Mouse (Mus musculus) cerebellum, adult 9-10 months (tissue): ENCODE measurements around the gene Slc25a12.

ENCODE experiments used
- DNase-seq: peaks from one replicate; pipeline ENCODE4 v3.0.0; 2022

Gene Slc25a12

DNA sequence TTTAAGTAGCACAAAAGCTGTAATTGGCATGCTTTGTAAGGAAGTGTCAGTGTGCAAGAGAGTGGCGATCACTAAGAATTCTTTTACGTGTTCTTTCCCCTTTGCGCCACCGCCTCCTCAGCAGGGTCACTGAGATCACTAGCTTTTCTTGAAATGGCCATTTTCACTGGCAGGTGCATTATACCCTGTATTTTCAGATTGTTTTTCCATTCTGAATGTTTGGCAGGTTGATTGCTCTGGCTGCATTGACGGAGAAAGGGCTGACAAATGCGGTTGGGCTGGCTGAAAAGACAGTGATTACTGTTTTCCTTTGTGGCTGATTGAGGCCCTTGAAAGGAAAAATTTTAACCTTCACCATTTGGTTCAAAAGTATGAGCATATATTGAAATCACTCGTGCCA lies 122.7 kb downstream of the Slc25a12 start:
- no peak for DNase-seq

DNA sequence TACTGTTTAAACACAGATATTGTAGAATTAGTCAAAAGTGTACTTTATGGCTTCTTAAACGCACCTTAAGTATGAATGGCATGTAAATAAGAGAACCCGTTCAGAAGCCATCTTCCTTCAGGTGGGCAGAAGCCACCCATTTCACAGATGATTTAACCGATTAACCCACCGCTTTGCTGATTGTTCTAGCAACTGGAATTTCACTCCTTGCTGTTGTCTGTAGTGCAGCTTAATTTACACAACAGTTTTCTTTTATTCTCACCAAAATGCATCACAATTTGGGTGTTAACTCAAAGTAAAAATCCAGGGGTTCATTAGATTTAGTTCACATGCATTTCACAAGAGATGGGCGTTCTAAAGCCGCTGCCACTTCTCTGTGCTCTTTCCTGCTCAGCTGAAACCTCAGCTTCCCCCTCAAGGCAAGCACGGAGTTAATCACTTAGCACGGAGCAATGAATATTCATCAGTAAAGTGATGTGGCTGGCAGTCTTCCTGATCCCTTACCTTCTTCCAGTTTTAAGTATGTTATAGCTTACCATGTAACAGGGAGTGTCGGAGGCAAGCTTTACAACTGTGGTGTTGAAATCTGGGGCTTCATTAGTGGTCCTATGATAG lies 124.4 kb downstream of the Slc25a12 start:
- no peak for DNase-seq

DNA sequence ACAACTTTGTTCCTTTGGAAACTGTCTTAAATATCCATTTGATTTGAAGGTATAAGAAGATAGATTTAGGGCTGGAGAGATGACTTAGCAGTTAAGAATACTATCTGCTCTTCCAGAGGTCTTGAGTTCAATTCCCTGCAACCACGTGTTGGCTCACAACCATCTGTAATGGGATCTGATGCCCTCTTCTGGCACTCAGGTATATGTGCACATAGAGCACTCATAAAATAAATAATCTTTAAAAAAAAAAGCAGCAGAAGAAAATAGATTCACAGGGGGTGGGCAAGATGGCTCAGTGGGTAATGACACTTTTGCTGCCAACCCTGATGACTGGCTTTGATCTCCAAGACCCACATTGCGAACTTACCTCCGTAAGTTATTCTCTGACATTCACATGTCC lies 125.4 kb downstream of the Slc25a12 start:
- DNase-seq, result no peak

DNA sequence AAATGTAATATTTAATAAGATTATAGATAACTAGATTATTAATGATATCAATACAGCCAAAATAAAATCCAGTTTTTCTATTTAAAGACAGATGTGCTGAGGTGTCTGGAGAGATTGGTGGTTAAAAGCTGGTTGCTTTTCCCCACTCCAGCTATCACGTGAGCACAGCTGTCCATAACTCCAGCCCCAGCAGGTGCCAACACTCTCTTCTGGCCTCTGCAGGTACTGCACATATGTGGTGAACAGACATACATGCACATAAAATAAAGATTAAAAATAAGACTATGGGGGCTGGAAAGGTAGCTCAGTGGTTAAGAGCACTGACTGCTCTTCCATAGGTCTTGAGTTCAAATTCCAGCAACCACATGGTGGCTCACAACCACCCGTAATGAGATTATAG lies 126.0 kb downstream of the Slc25a12 start:
- no peak for DNase-seq

DNA sequence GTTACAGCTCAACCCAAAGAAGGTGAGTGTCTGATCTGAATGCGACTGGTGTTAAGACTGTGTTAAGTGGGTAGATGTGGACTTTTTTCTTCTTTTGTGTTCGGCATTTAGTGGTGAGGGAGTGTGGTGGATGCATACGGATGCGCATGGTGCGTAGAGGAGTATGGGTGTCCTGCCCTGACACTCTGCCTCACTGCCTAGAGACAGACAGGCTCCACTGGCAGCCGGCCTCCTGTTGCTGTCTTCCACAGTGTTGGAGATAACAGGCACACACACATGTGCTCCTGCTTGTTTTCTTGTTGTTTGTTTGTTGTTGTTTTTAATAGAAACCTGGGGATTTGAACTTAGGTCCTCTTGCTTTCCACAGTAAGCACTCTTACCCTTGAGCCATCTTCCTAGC lies 131.5 kb downstream of the Slc25a12 start:
- DNase-seq, result no peak

DNA sequence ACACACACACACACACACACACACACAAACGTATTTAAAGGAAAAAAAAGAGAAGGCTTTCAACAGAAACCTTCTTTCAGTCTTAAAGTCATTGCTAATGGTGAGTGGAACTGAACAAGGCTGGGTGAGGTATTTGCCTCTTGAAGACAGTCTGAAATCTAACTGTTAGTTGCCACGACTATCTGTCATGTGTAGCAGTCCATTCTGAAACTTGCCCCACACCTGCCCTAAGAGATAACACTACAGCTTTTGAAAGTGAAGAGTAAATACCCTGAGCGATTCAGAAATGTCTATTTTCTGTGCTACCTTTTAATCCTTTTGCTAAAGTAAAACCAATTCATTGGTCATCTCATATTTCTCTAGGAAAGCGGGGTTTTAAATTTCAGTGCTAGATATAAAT lies 132.1 kb downstream of the Slc25a12 start:
- DNase-seq, result no peak

DNA sequence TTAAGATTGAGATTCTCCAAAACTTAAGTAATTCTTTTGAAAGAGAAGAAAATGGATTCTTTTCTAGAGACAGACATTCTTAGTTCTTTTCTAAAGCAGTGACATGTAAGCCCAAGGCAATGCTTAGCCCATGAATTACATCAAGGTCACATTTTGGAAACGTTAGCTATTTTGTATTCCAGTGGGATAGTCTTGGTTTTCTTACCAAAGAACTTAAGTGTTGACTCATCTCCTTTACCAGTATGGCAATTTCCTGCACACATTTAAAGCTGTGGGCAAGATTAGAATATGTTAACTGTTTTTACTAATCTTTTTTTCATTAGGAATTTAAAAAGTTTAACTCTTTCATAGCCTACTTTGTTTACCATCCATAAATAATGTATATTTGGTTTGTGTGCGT lies 134.6 kb downstream of the Slc25a12 start:
- no peak for DNase-seq

DNA sequence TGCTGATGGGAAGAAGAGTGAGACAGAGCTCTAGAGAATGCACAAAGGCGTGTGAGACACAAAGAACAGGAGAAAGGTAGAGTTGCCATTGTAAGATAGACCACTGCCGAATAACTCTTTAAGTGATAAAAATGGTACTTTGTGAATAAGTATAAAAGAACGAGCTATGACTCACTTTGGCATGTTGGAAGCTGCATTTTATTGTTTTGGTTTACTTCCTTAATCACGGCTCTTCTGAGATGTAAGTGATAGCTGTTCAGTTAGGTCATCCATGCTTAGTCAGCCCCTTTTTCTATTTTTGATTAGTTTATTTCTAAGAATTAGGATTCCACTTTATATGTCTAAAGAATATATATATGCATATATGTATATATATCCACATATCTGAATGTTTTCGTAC lies 135.6 kb downstream of the Slc25a12 start:
- no peak for DNase-seq

DNA sequence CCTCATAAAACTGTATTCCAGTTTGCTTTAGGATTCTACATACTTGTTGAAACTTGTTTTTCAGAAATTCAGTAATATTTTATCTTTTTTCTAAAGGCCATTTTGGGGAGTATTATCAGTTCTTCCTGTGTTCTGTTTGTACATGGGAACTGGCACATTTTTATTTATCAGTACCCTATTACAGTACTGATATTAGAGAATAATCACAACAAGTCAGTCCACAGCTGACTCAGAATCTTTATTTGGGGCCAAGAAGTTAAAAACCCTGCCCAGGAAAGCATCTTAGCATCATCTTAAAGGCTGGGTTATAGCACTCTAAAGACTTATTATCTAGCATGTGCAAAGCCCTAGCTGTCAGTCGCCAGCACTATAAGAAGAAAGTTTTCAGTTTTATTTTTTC lies 137.9 kb downstream of the Slc25a12 start:
- DNase-seq, result no peak

DNA sequence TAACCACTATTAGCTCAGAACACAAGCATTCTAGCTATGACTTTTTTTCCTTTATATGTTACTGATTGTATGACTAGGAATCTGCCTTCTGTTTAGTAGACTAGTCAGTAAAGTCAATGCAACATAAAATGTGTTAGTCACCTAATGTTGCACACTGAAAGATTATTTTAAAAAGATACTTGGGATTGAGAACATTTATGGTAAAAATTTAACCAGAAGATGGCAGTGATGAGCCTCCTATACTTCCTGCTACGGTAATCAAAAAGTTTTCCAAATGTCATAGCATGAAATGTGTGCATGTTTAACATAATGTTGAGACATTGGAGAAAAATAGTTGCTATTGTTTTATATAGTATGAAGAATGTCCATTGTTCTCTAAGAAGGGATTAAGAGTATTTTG lies 140.2 kb downstream of the Slc25a12 start:
- DNase-seq, result no peak
